Mouse (Mus musculus): Measurements from ENCODE around the gene 5730596B20Rik. TPM values are rescaled to one million over a fixed set of nuclear protein-coding genes. Genes with fewer than 3 reads are reported as not detected.

5730596B20Rik gene
- polyA plus RNA-seq, 1 experiment from 2014 or later, result 0.35 TPM

DNA sequence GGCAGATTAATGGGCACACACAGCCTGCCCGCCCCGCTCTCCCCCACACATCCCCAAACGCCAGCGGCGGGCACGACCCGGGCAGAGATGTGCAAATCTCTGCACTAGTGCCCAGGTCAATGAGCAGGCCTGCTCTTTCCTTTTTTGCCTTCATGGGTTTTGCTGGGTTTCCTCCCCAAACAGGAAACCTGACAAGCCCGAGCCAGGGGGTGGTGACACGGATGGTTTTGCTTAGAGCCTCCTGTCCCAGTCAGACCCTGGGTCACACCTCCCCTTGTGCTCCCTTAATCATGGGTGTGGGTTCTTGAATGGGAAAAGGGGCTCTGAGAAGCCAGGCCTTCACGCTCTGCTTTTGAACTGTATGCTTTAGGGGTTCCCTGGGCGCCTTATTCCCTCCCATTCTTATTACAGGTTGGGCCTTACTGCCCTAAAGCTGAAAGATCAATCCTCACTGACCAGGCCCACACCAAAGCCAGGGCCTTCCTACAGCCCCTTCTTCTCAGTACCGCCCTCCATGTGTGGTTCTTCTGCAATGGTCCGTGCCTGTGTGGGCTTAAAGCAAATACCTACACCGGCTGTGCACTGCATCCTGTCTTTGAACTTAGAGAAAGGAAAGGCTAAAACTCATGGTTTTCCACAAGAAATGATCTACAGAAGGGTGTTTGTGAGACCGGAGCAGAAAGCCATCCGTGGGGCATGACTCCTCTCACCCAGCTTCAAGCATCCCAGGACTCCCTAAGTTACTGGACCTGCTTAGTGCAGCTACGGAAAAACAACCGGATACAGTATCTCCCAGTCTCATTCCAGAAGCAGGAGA lies 31.8 kb downstream of the 5730596B20Rik start:
- Histone ChIP-seq H3K36me3 (no peaks in the 10 kb centered on the region), H3K27me3 (peaks cover 95% of the 10 kb centered on the region), H3K9me3 (no peaks in the 10 kb centered on the region), H3K27ac (no peak overlapping the region), H3K4me1 (0 out of 2 replicates have a peak, but pooled peaks cover 4% of the 10 kb centered on the region), H3K4me3 (no peak overlapping the region), H3K9ac (no peak overlapping the region), H3K4me2 (replicated peaks) (no peak overlapping the region)
- 3% methylated on average over 18 of the region's 18 CpGs for WGBS
- ATAC-seq (ENCODE audit: insufficient number of reproducible peaks, insufficient read depth, low FRiP score, low TSS enrichment), result no peak

DNA sequence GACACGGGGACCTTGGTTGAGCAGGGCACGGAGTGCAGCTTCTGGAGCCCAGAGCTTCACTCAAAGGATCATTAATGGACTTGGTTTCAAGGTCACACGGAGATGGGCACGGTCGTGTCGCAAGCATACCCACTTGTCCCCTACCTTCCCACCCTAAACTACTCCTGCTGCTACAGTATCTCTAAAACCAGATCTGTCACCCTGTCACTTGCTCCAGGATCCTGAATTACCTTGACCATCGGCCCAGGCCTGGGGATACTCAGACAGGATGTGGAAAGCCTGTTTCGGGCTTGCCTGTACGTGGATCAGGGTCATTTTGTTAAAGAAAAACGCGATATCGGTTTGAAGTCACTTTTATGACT lies 32.4 kb downstream of the 5730596B20Rik start:
- Histone ChIP-seq H3K9ac (no peak overlapping the region), H3K4me3 (no peak overlapping the region), H3K36me3 (no peaks in the 10 kb centered on the region), H3K27me3 (peaks cover 95% of the 10 kb centered on the region), H3K4me2 (replicated peaks) (no peak overlapping the region), H3K27ac (no peak overlapping the region), H3K9me3 (no peaks in the 10 kb centered on the region), H3K4me1 (no peaks in the 10 kb centered on the region)
- no peak for ATAC-seq (ENCODE audit: insufficient number of reproducible peaks, insufficient read depth, low FRiP score, low TSS enrichment)
- WGBS, result 5% methylated on average over 12 of the region's 12 CpGs

DNA sequence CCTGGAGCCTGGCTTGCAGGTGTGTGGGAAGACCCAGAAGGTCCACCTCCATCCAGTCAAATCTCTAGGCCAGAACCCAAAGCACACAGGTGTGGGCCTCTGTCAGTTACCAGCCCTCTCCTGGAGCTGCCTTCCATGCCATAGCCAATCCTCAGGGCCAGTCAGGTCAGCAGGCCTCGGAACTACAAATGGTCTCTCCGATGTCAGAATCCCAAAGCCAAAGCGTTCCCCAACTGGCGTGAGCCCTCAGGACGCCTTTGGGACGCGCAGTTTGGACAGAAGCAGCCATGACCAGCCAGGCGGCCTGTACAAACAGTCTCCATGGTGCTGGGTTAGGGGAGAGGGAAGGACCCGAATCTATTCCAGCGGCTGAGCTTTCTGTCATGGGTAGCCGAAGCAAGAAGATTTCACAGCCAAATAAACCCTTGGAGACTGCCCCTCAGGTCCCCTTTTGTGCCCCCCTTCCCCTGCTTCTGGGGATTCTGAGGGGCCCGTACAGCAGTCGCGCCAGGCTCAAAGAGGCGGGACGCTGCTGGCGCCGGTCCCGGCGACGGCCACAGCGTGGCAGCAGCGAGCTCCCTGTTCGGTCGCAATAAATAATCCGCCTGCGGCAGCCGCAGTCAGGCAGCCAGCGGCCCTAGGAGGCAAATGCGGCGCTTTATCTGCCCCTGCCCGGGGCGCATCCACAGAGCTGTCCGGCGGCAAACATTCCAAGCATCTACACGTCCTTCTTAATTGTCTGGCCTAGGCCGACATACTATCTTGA lies 34.1 kb downstream of the 5730596B20Rik start:
- H3K27me3 ChIP-seq, result peaks cover 95% of the 10 kb centered on the region
- under 1% methylated on average over 37 of the region's 37 CpGs for WGBS
- H3K9ac ChIP-seq, result no peak overlapping the region
- no peaks in the 10 kb centered on the region for H3K36me3 ChIP-seq
- H3K27ac ChIP-seq, result no peak overlapping the region
- no peak overlapping the region for H3K4me3 ChIP-seq
- no peaks in the 10 kb centered on the region for H3K9me3 ChIP-seq
- no peaks in the 10 kb centered on the region for H3K4me1 ChIP-seq
- ATAC-seq (ENCODE audit: insufficient number of reproducible peaks, insufficient read depth, low FRiP score, low TSS enrichment), result no peak
- H3K4me2 ChIP-seq (replicated peaks), result no peak overlapping the region

DNA sequence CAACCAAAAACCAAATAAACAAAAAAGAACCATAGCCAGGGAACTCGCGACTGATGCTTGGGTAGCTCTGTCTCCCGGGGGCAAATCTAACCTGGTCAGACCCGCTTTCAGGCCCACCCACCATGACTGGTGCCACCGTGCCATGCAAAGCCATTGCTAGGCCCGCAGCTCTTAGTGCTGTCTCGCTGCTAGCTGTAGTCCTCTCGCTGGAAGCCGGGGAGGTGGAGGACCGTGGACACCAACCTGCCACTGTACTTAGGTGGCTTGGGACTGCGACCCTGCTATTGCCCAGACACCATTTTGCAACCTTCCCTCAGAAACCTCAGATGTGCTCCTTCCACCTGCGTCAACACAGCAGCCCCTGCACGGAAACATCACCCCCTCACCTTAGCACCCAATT lies 34.7 kb downstream of the 5730596B20Rik start:
- no peak overlapping the region for H3K9ac ChIP-seq
- no peak overlapping the region for H3K27ac ChIP-seq
- no peaks in the 10 kb centered on the region for H3K9me3 ChIP-seq
- 3% methylated on average over 13 of the region's 13 CpGs for WGBS
- H3K36me3 ChIP-seq, result no peaks in the 10 kb centered on the region
- no peak overlapping the region for H3K4me2 ChIP-seq (replicated peaks)
- peaks cover 3% of the 10 kb centered on the region for H3K4me1 ChIP-seq
- no peak for ATAC-seq (ENCODE audit: insufficient number of reproducible peaks, insufficient read depth, low FRiP score, low TSS enrichment)
- peaks cover 95% of the 10 kb centered on the region for H3K27me3 ChIP-seq
- no peak overlapping the region for H3K4me3 ChIP-seq

DNA sequence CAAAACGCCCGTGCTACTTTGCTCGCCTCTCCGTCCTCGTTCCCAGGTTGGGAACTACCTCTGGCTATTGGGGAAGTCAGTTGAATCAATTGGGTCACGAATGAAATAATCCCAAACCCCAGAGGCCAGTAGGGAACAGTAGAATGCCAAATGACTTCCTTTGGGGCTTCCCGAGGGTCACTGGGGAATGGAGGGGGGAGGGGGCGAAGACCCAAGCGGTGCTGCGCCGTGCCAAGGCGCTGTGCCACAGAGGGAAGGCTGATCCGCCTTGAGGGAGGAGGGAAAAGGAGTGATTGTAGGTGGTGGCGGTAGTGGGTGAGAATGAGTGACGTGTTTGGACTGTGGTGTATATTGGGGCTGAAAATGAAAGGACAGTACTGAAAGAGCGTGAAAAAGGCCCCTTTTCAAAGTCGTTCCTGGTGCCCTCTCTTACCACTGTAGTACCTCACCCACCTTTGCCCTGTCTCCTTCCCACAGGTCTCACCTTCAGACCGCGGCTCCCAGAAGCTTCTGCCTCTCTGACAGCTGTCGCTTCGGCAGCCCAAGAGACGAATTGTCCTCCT lies 35.3 kb downstream of the 5730596B20Rik start:
- Histone ChIP-seq H3K36me3 (no peaks in the 10 kb centered on the region), H3K27me3 (peaks cover 95% of the 10 kb centered on the region), H3K9me3 (no peaks in the 10 kb centered on the region), H3K9ac (no peak overlapping the region), H3K4me2 (replicated peaks) (no peak overlapping the region), H3K4me3 (no peak overlapping the region), H3K4me1 (peaks cover 5% of the 10 kb centered on the region), H3K27ac (no peak overlapping the region)
- WGBS, result 1% methylated on average over 22 of the region's 22 CpGs
- ATAC-seq (ENCODE audit: insufficient number of reproducible peaks, insufficient read depth, low FRiP score, low TSS enrichment), result no peak

DNA sequence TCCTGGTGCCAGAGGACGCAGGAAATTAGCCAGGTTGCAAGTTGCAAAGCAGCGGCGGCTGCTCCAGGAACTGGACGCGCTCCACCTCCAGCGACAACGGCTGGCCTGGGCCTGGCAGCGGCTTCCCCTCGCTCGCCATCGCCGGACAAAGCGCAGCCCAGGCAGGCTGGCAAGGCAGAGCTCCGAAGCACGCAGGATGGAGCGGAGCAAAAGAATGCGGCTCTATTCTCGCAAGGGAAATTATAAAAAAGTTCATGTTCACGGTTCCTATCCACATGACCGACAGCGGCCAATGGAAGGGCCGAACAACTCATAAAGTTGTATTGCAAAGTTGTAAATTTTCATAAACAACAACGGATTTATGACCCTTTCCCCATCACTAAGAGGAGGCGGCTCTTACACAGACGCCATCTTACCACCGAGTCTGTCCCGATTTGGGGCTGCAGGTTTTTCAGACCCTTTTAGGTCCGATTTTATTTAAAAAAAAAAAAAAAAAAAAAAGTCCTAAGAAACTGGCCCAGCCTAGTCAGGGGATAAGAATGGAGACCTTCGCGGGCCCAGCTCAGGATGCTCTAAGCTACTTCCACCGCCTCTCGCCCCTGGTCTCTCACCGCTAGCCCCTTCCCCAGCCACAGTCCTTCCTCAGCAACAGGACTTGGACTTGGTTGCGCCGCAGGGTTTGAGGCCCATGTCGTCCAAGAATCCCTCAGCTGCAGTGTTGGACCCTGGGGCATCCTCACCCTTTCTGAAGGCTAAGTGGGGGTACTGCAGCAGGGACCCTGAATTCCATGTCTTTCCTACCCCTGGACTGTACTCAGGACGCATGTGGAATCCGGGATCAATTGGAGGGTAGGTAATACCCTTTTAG lies 36.1 kb downstream of the 5730596B20Rik start, which contains the start of the genes Hoxa3 and Gm28308:
TSS of gene Hoxa3 (minus strand) at position 218 of the 868 bp plus-strand sequence.
TSS of gene Gm28308 (minus strand) at position 221 of the 868 bp plus-strand sequence.
- Histone ChIP-seq H3K4me3 (no peak within 1 kb of the TSS), H3K36me3 (no peaks in the 10 kb centered on the region), H3K27me3 (peaks cover 95% of the 10 kb centered on the region), H3K27ac (no peak within 1 kb of the TSS), H3K9me3 (no peaks in the 10 kb centered on the region), H3K4me1 (peaks cover 5% of the 10 kb centered on the region), H3K9ac (no peak within 1 kb of the TSS), H3K4me2 (replicated peaks) (no peak within 1 kb of the TSS)
- WGBS, result 3% methylated on average over 38 of the region's 38 CpGs
- ATAC-seq (ENCODE audit: insufficient number of reproducible peaks, insufficient read depth, low FRiP score, low TSS enrichment), result no peak

DNA sequence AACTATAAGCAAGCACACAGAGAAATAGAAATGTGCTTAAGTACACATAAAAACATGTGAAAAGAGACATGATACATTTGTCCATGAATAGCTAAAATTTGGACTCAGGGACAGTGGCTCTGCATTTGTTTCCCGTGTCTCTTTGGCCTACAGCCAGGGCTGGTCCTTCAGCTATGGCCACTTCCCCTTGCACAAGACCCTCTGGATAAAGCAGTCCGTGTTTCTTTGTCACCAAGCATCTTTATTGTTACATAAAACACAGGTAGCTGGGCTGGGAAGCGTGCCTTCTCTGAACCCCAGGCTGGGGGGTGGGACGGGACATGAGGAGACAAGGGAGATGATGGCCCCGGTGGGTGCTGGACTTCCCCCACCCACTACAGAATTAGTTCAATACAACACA lies 37.0 kb downstream of the 5730596B20Rik start:
- H3K4me3 ChIP-seq, result no peak overlapping the region

DNA sequence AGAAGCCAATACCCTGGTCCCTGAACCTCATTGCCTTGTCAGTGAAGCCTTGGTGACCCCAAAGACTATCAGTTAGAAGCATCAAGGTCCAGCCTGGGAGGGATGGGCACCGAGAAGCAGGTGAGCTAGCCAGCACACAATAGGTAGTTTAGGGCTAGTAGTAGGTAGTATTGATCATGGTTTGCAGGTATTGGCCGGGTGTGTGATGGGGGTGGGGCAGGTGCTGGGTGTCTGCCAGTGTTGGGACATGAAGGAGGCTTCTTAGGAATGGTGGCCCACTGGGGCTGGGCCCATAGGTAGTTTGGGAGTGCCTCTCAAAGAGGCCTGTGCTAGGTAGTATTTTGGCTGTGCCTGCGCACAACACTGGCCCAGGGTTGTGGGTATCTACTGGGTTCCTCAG lies 37.8 kb downstream of the 5730596B20Rik start:
- H3K4me1 ChIP-seq, result peaks cover 5% of the 10 kb centered on the region
- ATAC-seq (ENCODE audit: insufficient number of reproducible peaks, insufficient read depth, low FRiP score, low TSS enrichment), result no peak
- H3K27me3 ChIP-seq, result peaks cover 95% of the 10 kb centered on the region
- H3K9me3 ChIP-seq, result no peaks in the 10 kb centered on the region
- no peak overlapping the region for H3K27ac ChIP-seq
- H3K4me2 ChIP-seq (replicated peaks), result no peak overlapping the region
- H3K36me3 ChIP-seq, result no peaks in the 10 kb centered on the region
- H3K4me3 ChIP-seq, result no peak overlapping the region
- no peak overlapping the region for H3K9ac ChIP-seq
- WGBS, result 7% methylated on average over 3 of the region's 3 CpGs

More for the DNA sequence above, 37.0 kb downstream of the 5730596B20Rik start:
- Histone ChIP-seq H3K9me3 (no peaks in the 10 kb centered on the region), H3K9ac (no peak overlapping the region), H3K36me3 (no peaks in the 10 kb centered on the region), H3K27ac (no peak overlapping the region), H3K4me1 (peaks cover 5% of the 10 kb centered on the region), H3K4me2 (replicated peaks) (no peak overlapping the region), H3K27me3 (peaks cover 95% of the 10 kb centered on the region)
- WGBS, result 6% methylated on average over 5 of the region's 5 CpGs
- ATAC-seq (ENCODE audit: insufficient number of reproducible peaks, insufficient read depth, low FRiP score, low TSS enrichment), result no peak

GRCm38 (mm10) chr6:52215771-52216535 lies 38.7 kb downstream of the 5730596B20Rik start:
- WGBS, result 1% methylated on average over 30 of the region's 30 CpGs

DNA sequence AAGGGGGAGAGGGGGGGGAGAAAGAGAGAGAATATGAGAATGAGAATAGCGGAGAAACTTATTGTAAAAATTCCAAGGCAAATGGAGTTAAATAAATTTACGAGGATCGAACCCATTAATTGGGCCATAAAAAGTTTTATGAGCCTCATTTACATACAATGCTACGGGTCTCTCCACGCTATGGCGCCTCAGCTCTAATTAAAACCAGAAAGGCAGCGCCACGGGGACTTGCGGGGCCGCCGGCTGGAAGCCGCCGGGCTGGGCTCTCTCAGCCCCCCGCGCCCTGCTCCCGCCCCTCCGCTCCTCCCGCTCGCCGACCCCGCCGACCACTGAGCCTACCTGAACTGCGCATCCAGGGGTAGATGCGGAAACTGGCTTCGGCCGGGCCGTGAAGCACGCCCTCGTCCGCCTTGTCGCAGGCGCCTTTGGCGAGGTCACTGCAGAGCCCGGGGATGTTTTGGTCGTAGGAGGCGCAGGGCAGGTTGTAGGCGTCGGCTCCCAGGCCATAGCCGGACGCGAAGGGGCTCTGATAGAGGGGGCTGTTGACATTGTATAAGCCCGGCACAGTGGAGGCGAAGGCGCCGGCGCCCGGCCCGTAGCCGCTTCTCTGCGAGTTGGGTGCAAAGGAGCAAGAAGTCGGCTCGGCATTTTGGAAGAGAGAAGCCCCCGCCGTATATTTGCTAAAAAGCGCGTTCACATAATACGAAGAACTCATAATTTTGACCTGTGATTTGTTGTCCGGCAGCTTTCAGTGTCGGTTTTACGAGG lies 39.6 kb downstream of the 5730596B20Rik start:
- Histone ChIP-seq H3K4me2 (replicated peaks) (peak overlapping the region; percentile 43), H3K27me3 (peaks cover 95% of the 10 kb centered on the region), H3K4me1 (peaks cover 5% of the 10 kb centered on the region), H3K27ac (no peak overlapping the region), H3K4me3 (peak overlapping the region; percentile 29), H3K9ac (0 out of 2 replicates have a peak overlapping the region, but pooled peaks have one; percentile 33), H3K36me3 (no peaks in the 10 kb centered on the region), H3K9me3 (no peaks in the 10 kb centered on the region)
- ATAC-seq (ENCODE audit: insufficient number of reproducible peaks, insufficient read depth, low FRiP score, low TSS enrichment), result no peak
- 2% methylated on average over 60 of the region's 60 CpGs for WGBS

More at GRCm38 (mm10) chr6:52215771-52216535, 38.7 kb downstream of the 5730596B20Rik start:
- no peak overlapping the region for H3K4me2 ChIP-seq (replicated peaks)
- H3K27me3 ChIP-seq, result peaks cover 95% of the 10 kb centered on the region
- H3K4me3 ChIP-seq, result 0 out of 2 replicates have a peak overlapping the region, but pooled peaks have one; percentile 4
- H3K9ac ChIP-seq, result no peak overlapping the region
- H3K36me3 ChIP-seq, result no peaks in the 10 kb centered on the region
- H3K9me3 ChIP-seq, result no peaks in the 10 kb centered on the region
- peaks cover 5% of the 10 kb centered on the region for H3K4me1 ChIP-seq
- ATAC-seq (ENCODE audit: insufficient number of reproducible peaks, insufficient read depth, low FRiP score, low TSS enrichment), result no peak
- H3K27ac ChIP-seq, result no peak overlapping the region
